Mouse (Mus musculus): ENCODE results near the gene Tprn. TPM values are rescaled to one million over a fixed set of nuclear protein-coding genes. Genes with fewer than 3 reads are reported as not detected.
A peak's percentile ranks its signal among the peaks of the same experiment; 100 is the strongest.
"Not testable (repeated sequence)": the region's sequence is repeated elsewhere in the genome, so short reads cannot be mapped to it uniquely, and the experiment has no call there.

Tprn gene
- polyA plus RNA-seq, 1 experiment = 22.0 TPM

DNA sequence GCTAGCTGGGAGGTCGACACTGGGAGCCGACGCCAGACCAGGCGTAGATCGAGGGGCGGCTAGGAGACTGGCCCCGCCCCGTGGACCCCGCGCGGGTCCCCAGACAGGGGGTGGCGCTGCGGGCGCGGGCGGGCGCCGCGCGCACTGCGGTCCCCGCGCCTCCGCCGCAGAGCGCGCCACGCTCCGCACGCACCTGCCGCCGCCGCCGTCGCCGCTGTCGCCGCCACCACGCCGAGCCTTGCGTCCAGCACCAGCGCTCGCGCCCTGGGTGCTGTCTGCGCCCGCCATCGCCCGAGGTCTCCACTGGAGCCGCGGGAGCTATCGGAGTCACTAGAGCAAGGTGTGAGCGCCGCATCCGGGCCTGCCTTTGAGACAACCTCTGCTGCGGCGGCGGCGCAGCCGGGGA, 20.3 kb upstream of the Tprn start, which contains the start of the genes Rnf208 and Cysrt1:
Gene Rnf208 (plus strand): TSS at position 155 of the 406 bp plus-strand sequence.
Gene Cysrt1 (minus strand): TSS at position 352 of the 406 bp plus-strand sequence.
- Histone ChIP-seq H3K4me1 (ENCODE audit: control insufficient read depth, insufficient read depth, low read length) (peaks cover 5% of the 10 kb centered on the region), H3K27ac (ENCODE audit: insufficient read depth, low read length) (peak within 1 kb of the TSS; percentile 89; the same call in 1 of the 2 replicates), H3K4me3 (ENCODE audit: insufficient read depth, low read length) (peak within 1 kb of the TSS; percentile 80)
- TF ChIP-seq CTCF (IDR thresholded peaks at IDR 0.05; ENCODE audit: extremely low read depth, insufficient read depth, low read length) (no peak), POLR2A (IDR thresholded peaks at IDR 0.05; ENCODE audit: extremely low read depth, insufficient read depth, low read length) (peak; percentile 17; the same call in 1 of the 2 replicates)

- Histone ChIP-seq H3K4me3 (ENCODE audit: insufficient read depth, low read length) (peak overlapping the region; percentile 80), H3K4me1 (ENCODE audit: control insufficient read depth, insufficient read depth, low read length) (peaks cover 5% of the 10 kb centered on the region), H3K27ac (ENCODE audit: insufficient read depth, low read length) (no peak overlapping the region)
- TF ChIP-seq POLR2A (IDR thresholded peaks at IDR 0.05; ENCODE audit: extremely low read depth, insufficient read depth, low read length) = no peak
- TF ChIP-seq CTCF (IDR thresholded peaks at IDR 0.05; ENCODE audit: extremely low read depth, insufficient read depth, low read length) = no peak
These were observed 19.1 kb upstream of the Tprn start for GRCm38 (mm10) chr2:25243342-25243741.

GRCm38 (mm10) chr2:25244144-25244543, 18.3 kb upstream of the Tprn start:
- H3K4me1 ChIP-seq (ENCODE audit: control insufficient read depth, insufficient read depth, low read length) = peaks cover 5% of the 10 kb centered on the region
- no peak for TF ChIP-seq CTCF (IDR thresholded peaks at IDR 0.05; ENCODE audit: extremely low read depth, insufficient read depth, low read length)
- TF ChIP-seq POLR2A (IDR thresholded peaks at IDR 0.05; ENCODE audit: extremely low read depth, insufficient read depth, low read length) = no peak
- H3K27ac ChIP-seq (ENCODE audit: insufficient read depth, low read length) = no peak overlapping the region
- H3K4me3 ChIP-seq (ENCODE audit: insufficient read depth, low read length) = no peak overlapping the region

GRCm38 (mm10) chr2:25246183-25247072, 16.0 kb upstream of the Tprn start, which contains the start of gene AL732309.1:
Gene AL732309.1, minus strand, starts transcription at chr2:25246863.
- H3K4me3 ChIP-seq (ENCODE audit: insufficient read depth, low read length) = no peak within 1 kb of the TSS
- TF ChIP-seq POLR2A (IDR thresholded peaks at IDR 0.05; ENCODE audit: extremely low read depth, insufficient read depth, low read length) = no peak
- TF ChIP-seq CTCF (IDR thresholded peaks at IDR 0.05; ENCODE audit: extremely low read depth, insufficient read depth, low read length) = no peak
- H3K4me1 ChIP-seq (ENCODE audit: control insufficient read depth, insufficient read depth, low read length) = peaks cover 4% of the 10 kb centered on the region
- no peak within 1 kb of the TSS for H3K27ac ChIP-seq (ENCODE audit: insufficient read depth, low read length)

DNA sequence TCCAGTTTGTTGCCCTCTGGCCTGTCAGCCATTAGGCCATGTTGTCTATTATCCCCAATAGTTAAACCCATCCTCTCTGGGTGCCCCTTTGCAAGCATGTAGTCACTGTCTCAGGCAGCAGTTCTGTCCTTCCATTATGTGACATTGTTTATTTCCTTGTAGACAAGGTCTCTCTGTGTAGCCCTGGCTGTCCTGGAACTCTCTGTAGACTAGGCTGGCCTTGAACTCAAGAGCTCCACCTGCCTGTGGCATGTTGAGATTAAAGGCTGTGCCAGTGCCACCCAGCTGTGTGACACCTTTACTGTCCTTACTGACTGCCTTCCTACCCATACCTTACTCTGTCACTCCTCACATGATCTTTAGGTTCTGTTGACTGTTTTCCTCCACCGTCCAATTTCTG, 10.1 kb upstream of the Tprn start:
- Histone ChIP-seq H3K27ac (ENCODE audit: insufficient read depth, low read length) (no peak overlapping the region), H3K4me3 (ENCODE audit: insufficient read depth, low read length) (no peak overlapping the region), H3K4me1 (ENCODE audit: control insufficient read depth, insufficient read depth, low read length) (peaks cover 6% of the 10 kb centered on the region; the same call in 1 of the 2 replicates)
- TF ChIP-seq POLR2A (IDR thresholded peaks at IDR 0.05; ENCODE audit: extremely low read depth, insufficient read depth, low read length) = no peak
- TF ChIP-seq CTCF (IDR thresholded peaks at IDR 0.05; ENCODE audit: extremely low read depth, insufficient read depth, low read length) = no peak

- peaks cover 6% of the 10 kb centered on the region; the same call in 1 of the 2 replicates for H3K4me1 ChIP-seq (ENCODE audit: control insufficient read depth, insufficient read depth, low read length)
- TF ChIP-seq POLR2A (IDR thresholded peaks at IDR 0.05; ENCODE audit: extremely low read depth, insufficient read depth, low read length) = peak; percentile 69
- no peak for TF ChIP-seq CTCF (IDR thresholded peaks at IDR 0.05; ENCODE audit: extremely low read depth, insufficient read depth, low read length)
- H3K27ac ChIP-seq (ENCODE audit: insufficient read depth, low read length) = peak within 1 kb of the TSS; percentile 61
- H3K4me3 ChIP-seq (ENCODE audit: insufficient read depth, low read length) = peak within 1 kb of the TSS; percentile 90
These were observed 7.1 kb upstream of the Tprn start, which contains the start of gene Tmem203 for GRCm38 (mm10) chr2:25255284-25255779. Gene Tmem203, plus strand, starts transcription at chr2:25255439.

DNA sequence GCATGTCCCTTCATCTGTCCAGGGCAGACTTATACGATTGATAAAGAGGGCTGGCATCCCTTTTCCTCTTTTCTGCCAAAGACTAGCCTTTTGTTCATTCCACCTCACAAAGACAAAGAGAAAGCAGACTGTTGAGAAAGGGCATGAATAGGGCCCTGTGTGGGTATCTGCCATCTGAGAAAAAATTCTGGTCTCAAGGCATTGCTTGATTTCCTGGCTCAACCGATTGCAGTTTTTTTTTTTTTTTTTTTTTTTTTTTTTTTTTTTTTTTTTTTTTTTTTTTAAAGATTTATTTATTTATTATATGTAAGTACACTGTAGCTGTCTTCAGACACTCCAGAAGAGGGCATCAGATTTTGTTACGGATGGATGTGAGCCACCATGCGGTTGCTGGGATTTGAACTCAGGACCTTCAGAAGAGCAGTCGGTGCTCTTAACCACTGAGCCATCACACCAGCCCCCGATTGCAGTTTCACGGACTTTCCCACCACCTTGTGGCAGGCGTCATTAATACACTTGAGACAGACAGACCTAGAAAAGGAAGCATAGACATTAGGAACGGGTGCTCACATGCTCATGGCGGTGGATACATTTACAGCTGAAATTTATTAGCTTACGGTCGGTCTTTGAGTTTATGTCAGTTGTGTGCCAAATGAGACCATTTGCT, 5.8 kb upstream of the Tprn start:
- H3K4me1 ChIP-seq (ENCODE audit: control insufficient read depth, insufficient read depth, low read length); H3K27ac ChIP-seq (ENCODE audit: insufficient read depth, low read length): not testable (repeated sequence)
- H3K4me3 ChIP-seq (ENCODE audit: insufficient read depth, low read length) = peak overlapping the region; percentile 90; the same call in 1 of the 2 replicates
- 0 out of 2 replicates have a peak, but pooled peaks have one; percentile 13 for TF ChIP-seq CTCF (IDR thresholded peaks at IDR 0.05; ENCODE audit: extremely low read depth, insufficient read depth, low read length)

DNA sequence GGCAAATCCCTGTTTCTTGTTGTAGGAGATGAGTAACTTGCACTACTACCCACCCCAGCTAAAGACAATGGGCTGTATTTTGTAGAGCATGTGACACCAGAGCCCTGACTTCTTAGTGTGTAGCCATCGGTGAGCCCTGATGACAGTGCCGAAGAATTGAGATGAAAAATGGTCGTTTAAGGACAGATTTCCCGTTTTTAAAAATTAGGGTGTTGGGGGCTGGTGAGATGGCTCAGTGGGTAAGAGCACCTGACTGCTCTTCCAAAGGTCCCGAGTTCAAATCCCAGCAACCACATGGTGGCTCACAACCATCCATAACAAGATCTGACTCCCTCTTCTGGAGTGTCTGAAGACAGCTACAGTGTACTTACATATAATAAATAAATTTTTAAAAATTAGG, 5.2 kb upstream of the Tprn start:
- not testable (repeated sequence) for H3K27ac ChIP-seq (ENCODE audit: insufficient read depth, low read length); H3K4me1 ChIP-seq (ENCODE audit: control insufficient read depth, insufficient read depth, low read length); H3K4me3 ChIP-seq (ENCODE audit: insufficient read depth, low read length)

- H3K4me1 ChIP-seq (ENCODE audit: control insufficient read depth, insufficient read depth, low read length) = peaks cover 6% of the 10 kb centered on the region; the same call in 1 of the 2 replicates
- peak; percentile 27; the same call in 1 of the 2 replicates for TF ChIP-seq CTCF (IDR thresholded peaks at IDR 0.05; ENCODE audit: extremely low read depth, insufficient read depth, low read length)
- TF ChIP-seq POLR2A (IDR thresholded peaks at IDR 0.05; ENCODE audit: extremely low read depth, insufficient read depth, low read length) = no peak
- H3K27ac ChIP-seq (ENCODE audit: insufficient read depth, low read length) = no peak overlapping the region
- no peak overlapping the region for H3K4me3 ChIP-seq (ENCODE audit: insufficient read depth, low read length)
These were observed 3.5 kb upstream of the Tprn start for GRCm38 (mm10) chr2:25258887-25259286.
